Mouse (Mus musculus) neural tube, embryonic 14.5 days (tissue): Measurements from ENCODE around the gene Afg1l. TPM values are rescaled to one million over a fixed set of nuclear protein-coding genes. Genes with fewer than 3 reads are reported as not detected.

Experiments
- ATAC-seq: fragments of 200-750 bp; cut with Nextera tagmentation; 2 replicates; pipeline ENCODE4 v1.8.0; 2017; ENCODE audit warnings: low read depth, mild to moderate bottlenecking, moderate TSS enrichment, moderate library complexity
- H3K27ac ChIP-seq: fragments of 300-500 bp; sonication (generic); 2 replicates; pipeline ENCODE4 v1.5.1; 2014; ENCODE audit warnings: low read depth, mild to moderate bottlenecking, control low read depth, low read length, moderate library complexity, mixed read lengths
- H3K27me3 ChIP-seq: fragments of 300-500 bp; sonication (generic); 2 replicates; pipeline ENCODE4 v1.6.1; 2014; ENCODE audit warnings: low read length; ENCODE audit not compliant: control insufficient read depth, insufficient read depth
- H3K36me3 ChIP-seq: fragments of 300-500 bp; sonication (generic); 2 replicates; pipeline ENCODE4 v1.6.1; 2014; ENCODE audit warnings: low read length, mixed read lengths; ENCODE audit not compliant: control insufficient read depth, insufficient read depth
- H3K4me1 ChIP-seq: fragments of 300-500 bp; sonication (generic); 2 replicates; pipeline ENCODE4 v1.6.1; 2014; ENCODE audit warnings: low read length; ENCODE audit not compliant: control insufficient read depth, insufficient read depth
- H3K4me2 ChIP-seq: fragments of 300-500 bp; sonication (generic); 2 replicates; pipeline ENCODE4 v1.6.1; 2014; ENCODE audit warnings: mild to moderate bottlenecking, low read depth, low read length, control low read depth
- H3K4me3 ChIP-seq: fragments of 300-500 bp; sonication (generic); 2 replicates; pipeline ENCODE4 v1.5.1; 2014; ENCODE audit warnings: low read depth, low read length, control low read depth, mixed read lengths
- H3K9ac ChIP-seq: fragments of 300-500 bp; sonication (generic); replicated peaks from 2 replicates; pipeline ENCODE4 v1.6.1; 2014; ENCODE audit warnings: low read depth, mild to moderate bottlenecking, control low read depth, low read length, mixed read lengths
- H3K9me3 ChIP-seq: fragments of 300-500 bp; sonication (generic); 2 replicates; pipeline ENCODE4 v1.6.1; 2016; ENCODE audit warnings: low read length; ENCODE audit not compliant: control insufficient read depth
- WGBS: fragments of 180-500 bp; shearing (Covaris S2); extraction: QIAGEN DNeasy Blood & Tissue Kit; methylation state at CpG from one replicate; pipeline ENCODE4 v1.1.7; 2014; 5-methylcytosine and 5-hydroxymethylcytosine counted together
- polyA plus RNA-seq: library from polyadenylated mRNA; unstranded; fragments of >200 nt; fragmentation: Nextera tagmentation; extraction: Ambion mirVana; gene quantifications from 2 replicates; pipeline ENCODE4 v1.2.1, GENCODE M21; 2014

Gene Afg1l
- polyA plus RNA-seq, 1 experiment from 2014 or later, result 8.0 TPM

- WGBS, result 86% methylated on average over 1 of the region's 1 CpGs
- Histone ChIP-seq H3K4me1 (no peaks in the 10 kb centered on the region), H3K27me3 (no peaks in the 10 kb centered on the region), H3K9me3 (no peaks in the 10 kb centered on the region), H3K27ac (no peak overlapping the region), H3K4me2 (no peak overlapping the region), H3K4me3 (no peak overlapping the region), H3K9ac (no peak overlapping the region), H3K36me3 (no peaks in the 10 kb centered on the region)
- no peak for ATAC-seq
These were observed 180.4 kb downstream of the Afg1l start for GRCm38 (mm10) chr10:42297954-42298353.

- 81% methylated on average over 2 of the region's 2 CpGs for WGBS
- Histone ChIP-seq H3K4me1 (no peaks in the 10 kb centered on the region), H3K9ac (no peak overlapping the region), H3K27me3 (no peaks in the 10 kb centered on the region), H3K4me3 (no peak overlapping the region), H3K9me3 (no peaks in the 10 kb centered on the region), H3K27ac (no peak overlapping the region), H3K4me2 (no peak overlapping the region), H3K36me3 (no peaks in the 10 kb centered on the region)
- no peak for ATAC-seq
These were observed 181.3 kb downstream of the Afg1l start for GRCm38 (mm10) chr10:42297109-42297508.

- Histone ChIP-seq H3K27ac (no peak overlapping the region), H3K9ac (no peak overlapping the region), H3K4me3 (no peak overlapping the region), H3K4me1 (no peaks in the 10 kb centered on the region), H3K9me3 (no peaks in the 10 kb centered on the region), H3K4me2 (no peak overlapping the region), H3K36me3 (no peaks in the 10 kb centered on the region), H3K27me3 (no peaks in the 10 kb centered on the region)
- ATAC-seq, result no peak
- WGBS, result 56% methylated on average over 4 of the region's 4 CpGs
These were observed 181.8 kb downstream of the Afg1l start for GRCm38 (mm10) chr10:42296559-42296958.

GRCm38 (mm10) chr10:42295028-42295427, 183.3 kb downstream of the Afg1l start:
- no peak overlapping the region for H3K4me3 ChIP-seq
- WGBS, result 0% methylated on average over 1 of the region's 1 CpGs
- no peak overlapping the region for H3K27ac ChIP-seq
- H3K36me3 ChIP-seq, result no peaks in the 10 kb centered on the region
- H3K9me3 ChIP-seq, result no peaks in the 10 kb centered on the region
- H3K4me2 ChIP-seq, result no peak overlapping the region
- H3K9ac ChIP-seq, result no peak overlapping the region
- H3K27me3 ChIP-seq, result no peaks in the 10 kb centered on the region
- ATAC-seq, result peak; percentile 65; the same call in 1 of the 2 replicates
- no peaks in the 10 kb centered on the region for H3K4me1 ChIP-seq

GRCm38 (mm10) chr10:42294392-42294791, 184.0 kb downstream of the Afg1l start:
- H3K9me3 ChIP-seq, result no peaks in the 10 kb centered on the region
- 70% methylated on average over 2 of the region's 2 CpGs for WGBS
- ATAC-seq, result no peak

DNA sequence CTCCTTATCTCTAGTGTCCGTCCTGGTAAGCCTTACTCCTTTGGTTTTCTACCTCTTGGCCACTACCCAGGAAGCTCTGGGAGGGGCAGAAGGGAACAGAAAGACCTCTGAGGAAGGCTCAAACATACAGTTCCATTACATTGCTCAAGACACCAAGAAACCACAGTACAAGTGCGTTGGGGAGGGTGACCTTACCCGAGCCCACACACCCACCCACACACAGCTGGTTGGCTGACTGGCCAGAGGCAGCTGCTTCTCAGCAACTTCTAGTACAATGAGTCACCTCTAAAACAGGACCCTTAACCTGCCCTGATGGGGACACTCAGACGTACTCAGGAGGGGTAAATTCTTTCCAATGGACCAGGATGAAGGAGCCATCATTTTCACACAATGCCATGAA, 184.5 kb downstream of the Afg1l start:
- Histone ChIP-seq H3K4me3 (no peak overlapping the region), H3K27me3 (no peaks in the 10 kb centered on the region), H3K36me3 (no peaks in the 10 kb centered on the region), H3K9me3 (no peaks in the 10 kb centered on the region), H3K4me2 (no peak overlapping the region), H3K27ac (no peak overlapping the region), H3K4me1 (no peaks in the 10 kb centered on the region), H3K9ac (no peak overlapping the region)
- no peak for ATAC-seq
- WGBS, result 80% methylated on average over 4 of the region's 4 CpGs

More at GRCm38 (mm10) chr10:42294392-42294791, 184.0 kb downstream of the Afg1l start:
- Histone ChIP-seq H3K4me1 (no peaks in the 10 kb centered on the region), H3K27ac (no peak overlapping the region), H3K9ac (no peak overlapping the region), H3K4me3 (no peak overlapping the region), H3K27me3 (no peaks in the 10 kb centered on the region), H3K4me2 (no peak overlapping the region), H3K36me3 (no peaks in the 10 kb centered on the region)

- no peaks in the 10 kb centered on the region for H3K9me3 ChIP-seq
- WGBS, result 66% methylated on average over 5 of the region's 5 CpGs
These were observed 187.0 kb downstream of the Afg1l start for GRCm38 (mm10) chr10:42291360-42291759.

GRCm38 (mm10) chr10:42287666-42288065, 190.7 kb downstream of the Afg1l start:
- ATAC-seq, result no peak
- no peaks in the 10 kb centered on the region for H3K36me3 ChIP-seq
- WGBS, result 69% methylated on average over 1 of the region's 1 CpGs
- H3K4me1 ChIP-seq, result no peaks in the 10 kb centered on the region
- no peak overlapping the region for H3K9ac ChIP-seq
- H3K4me3 ChIP-seq, result no peak overlapping the region
- no peaks in the 10 kb centered on the region for H3K9me3 ChIP-seq
- H3K27ac ChIP-seq, result no peak overlapping the region
- H3K4me2 ChIP-seq, result no peak overlapping the region
- no peaks in the 10 kb centered on the region for H3K27me3 ChIP-seq

More at GRCm38 (mm10) chr10:42291360-42291759, 187.0 kb downstream of the Afg1l start:
- Histone ChIP-seq H3K27ac (no peak overlapping the region), H3K36me3 (no peaks in the 10 kb centered on the region), H3K9ac (no peak overlapping the region), H3K4me2 (no peak overlapping the region), H3K4me1 (no peaks in the 10 kb centered on the region), H3K27me3 (no peaks in the 10 kb centered on the region), H3K4me3 (no peak overlapping the region)
- ATAC-seq, result no peak

DNA sequence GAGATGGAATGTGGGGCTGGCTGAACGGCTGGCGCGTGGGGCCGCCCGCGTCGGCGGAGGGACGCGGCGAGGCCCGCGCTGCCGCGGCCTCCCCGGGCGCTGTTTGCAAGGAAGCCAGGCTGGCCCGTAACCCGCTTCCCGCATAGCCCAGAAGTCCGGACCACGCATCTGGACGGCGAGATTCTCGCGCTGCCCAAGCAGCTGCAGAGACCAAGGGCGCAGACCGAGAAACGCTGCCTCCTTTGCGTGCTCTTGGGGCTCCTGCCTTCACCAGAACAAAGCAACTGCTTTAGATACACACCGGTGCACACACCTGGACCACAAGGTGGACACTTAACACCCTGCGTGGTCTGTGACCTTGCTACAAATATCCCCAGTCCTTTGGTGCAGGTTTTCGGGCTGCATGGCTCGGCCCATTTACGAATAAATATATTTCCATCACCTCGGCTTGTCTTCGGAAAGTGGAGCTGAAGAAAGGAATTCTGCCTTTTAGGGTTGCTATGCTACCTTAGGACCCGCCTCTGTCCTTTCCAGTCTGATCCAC, 200.0 kb downstream of the Afg1l start:
- Histone ChIP-seq H3K27ac (peak overlapping the region; percentile 97), H3K4me1 (peaks cover 22% of the 10 kb centered on the region), H3K27me3 (no peaks in the 10 kb centered on the region; the same call in 1 of the 2 replicates), H3K36me3 (no peaks in the 10 kb centered on the region), H3K4me2 (peak overlapping the region; percentile 97), H3K9me3 (no peaks in the 10 kb centered on the region), H3K9ac (peak overlapping the region; percentile 64), H3K4me3 (peak overlapping the region; percentile 87)
- under 1% methylated on average over 37 of the region's 38 CpGs for WGBS
- no peak; the same call in 1 of the 2 replicates for ATAC-seq
